Mouse (Mus musculus): Measurements from ENCODE around the gene Aldh18a1. TPM values are rescaled to one million over a fixed set of nuclear protein-coding genes. Genes with fewer than 3 reads are reported as not detected.

The Aldh18a1 gene
- polyA plus RNA-seq, 1 experiment from 2014 or later: 109 TPM

DNA sequence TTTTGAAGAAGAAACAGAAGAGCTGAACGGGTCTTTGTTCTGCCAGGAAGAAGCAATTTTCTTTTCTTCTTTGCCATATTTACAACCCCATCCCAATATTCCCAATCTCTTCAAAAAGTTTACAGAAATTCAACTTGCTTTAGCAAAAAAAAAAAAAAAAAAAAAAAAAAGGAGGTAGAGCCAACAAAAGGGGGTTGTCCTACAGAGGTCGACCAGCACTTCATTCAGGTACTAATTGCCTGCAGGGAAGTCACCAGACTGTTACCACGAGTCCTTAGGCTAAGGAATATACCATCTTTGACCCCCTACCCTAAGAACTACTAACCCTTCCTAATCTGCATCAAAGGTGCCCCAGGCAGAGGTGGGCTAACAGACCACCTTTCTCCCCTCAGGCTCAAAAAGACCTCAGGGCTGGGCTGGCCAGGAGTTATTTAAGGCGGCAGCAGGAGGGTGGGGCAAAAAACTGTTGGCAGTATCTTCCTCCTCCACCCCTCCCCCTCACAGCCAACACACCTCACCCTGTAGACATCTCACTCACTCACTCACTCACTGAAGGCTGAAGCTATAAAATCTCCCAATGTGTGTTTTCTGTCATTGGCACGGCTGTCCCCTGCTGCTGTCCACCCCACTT lies 76.5 kb downstream of the Aldh18a1 start:
- Histone ChIP-seq H3K27ac (ENCODE audit: low read length) (peak overlapping the region; percentile 13), H3K36me3 (ENCODE audit: control insufficient read depth, insufficient read depth, low read length) (no peaks in the 10 kb centered on the region), H3K4me3 (replicated peaks; ENCODE audit: low read length) (peak overlapping the region; percentile 79), H3K9me3 (replicated peaks; ENCODE audit: control insufficient read depth, low read length) (no peaks in the 10 kb centered on the region), H3K4me1 (ENCODE audit: control insufficient read depth, insufficient read depth, low read length) (peaks cover 13% of the 10 kb centered on the region; the same call in 1 of the 2 replicates), H3K9ac (ENCODE audit: low read length) (peak overlapping the region; percentile 89), H3K4me2 (ENCODE audit: low read depth, low read length) (peak overlapping the region; percentile 94), H3K27me3 (ENCODE audit: control insufficient read depth, insufficient read depth, low read length) (no peaks in the 10 kb centered on the region)
- WGBS: 27% methylated on average over 5 of the region's 5 CpGs
- no peak for ATAC-seq (ENCODE audit: insufficient read depth, low FRiP score)

DNA sequence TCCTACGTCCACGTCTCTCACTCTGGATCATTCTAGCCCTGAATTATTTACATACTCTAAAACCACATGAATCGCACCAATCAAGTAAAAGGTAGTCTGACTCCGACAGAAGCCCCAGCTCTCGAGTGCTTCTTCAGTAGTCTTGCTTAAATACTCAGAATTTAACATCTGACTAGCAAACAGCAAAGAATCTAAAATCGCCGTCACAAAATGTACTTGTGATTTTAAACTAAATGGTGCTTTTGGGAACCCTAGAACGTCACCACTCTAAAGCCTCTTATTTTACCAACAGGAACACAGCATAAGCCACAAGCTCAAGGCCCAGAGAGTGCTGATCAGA lies 77.2 kb downstream of the Aldh18a1 start:
- peak overlapping the region; percentile 53; the same call in 1 of the 2 replicates for H3K9ac ChIP-seq (ENCODE audit: low read length)
- H3K36me3 ChIP-seq (ENCODE audit: control insufficient read depth, insufficient read depth, low read length): no peaks in the 10 kb centered on the region
- peak overlapping the region; percentile 79 for H3K4me3 ChIP-seq (replicated peaks; ENCODE audit: low read length)
- peak overlapping the region; percentile 94 for H3K4me2 ChIP-seq (ENCODE audit: low read depth, low read length)
- no peak for ATAC-seq (ENCODE audit: insufficient read depth, low FRiP score)
- WGBS: 60% methylated on average over 8 of the region's 8 CpGs
- H3K27ac ChIP-seq (ENCODE audit: low read length): peak overlapping the region; percentile 13
- peaks cover 13% of the 10 kb centered on the region; the same call in 1 of the 2 replicates for H3K4me1 ChIP-seq (ENCODE audit: control insufficient read depth, insufficient read depth, low read length)
- no peaks in the 10 kb centered on the region for H3K27me3 ChIP-seq (ENCODE audit: control insufficient read depth, insufficient read depth, low read length)
- H3K9me3 ChIP-seq (replicated peaks; ENCODE audit: control insufficient read depth, low read length): no peaks in the 10 kb centered on the region

DNA sequence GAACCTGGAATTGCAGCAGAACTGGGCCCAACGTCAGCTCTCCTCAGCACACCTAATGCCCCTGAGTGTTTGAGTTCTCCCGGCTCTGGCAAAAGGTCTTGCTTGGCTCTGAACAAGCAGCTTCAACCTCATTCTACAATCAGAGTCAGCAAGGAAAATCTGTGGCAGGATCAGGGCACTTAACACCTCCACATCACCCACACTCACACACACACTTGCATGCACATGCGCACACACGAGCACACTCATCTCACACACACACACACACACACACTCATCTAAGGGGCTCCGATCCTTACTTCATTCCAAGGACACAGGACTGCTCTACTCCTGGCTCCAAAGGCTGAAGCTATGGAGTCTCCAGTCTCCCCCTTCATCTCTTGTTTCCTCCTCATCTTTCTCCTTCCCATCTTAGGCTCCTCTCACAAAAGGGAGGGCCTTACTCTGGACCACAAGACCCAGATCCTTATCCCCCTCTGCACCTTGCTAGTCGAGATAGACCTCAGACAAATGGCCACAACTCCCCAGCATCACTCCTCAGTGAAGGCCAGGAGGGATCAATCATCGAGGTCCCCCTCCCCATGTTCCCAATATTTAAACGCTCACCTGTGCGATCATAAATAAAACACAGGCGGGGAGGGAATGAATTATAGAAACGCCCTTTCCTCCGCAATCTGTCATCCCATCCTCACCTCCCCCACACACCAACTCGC lies 77.7 kb downstream of the Aldh18a1 start:
- peak overlapping the region; percentile 12; the same call in 1 of the 2 replicates for H3K9ac ChIP-seq (ENCODE audit: low read length)
- H3K4me1 ChIP-seq (ENCODE audit: control insufficient read depth, insufficient read depth, low read length): peaks cover 13% of the 10 kb centered on the region; the same call in 1 of the 2 replicates
- no peaks in the 10 kb centered on the region for H3K27me3 ChIP-seq (ENCODE audit: control insufficient read depth, insufficient read depth, low read length)
- ATAC-seq (ENCODE audit: insufficient read depth, low FRiP score): no peak
- H3K9me3 ChIP-seq (replicated peaks; ENCODE audit: control insufficient read depth, low read length): no peaks in the 10 kb centered on the region
- H3K27ac ChIP-seq (ENCODE audit: low read length): no peak overlapping the region
- H3K4me3 ChIP-seq (replicated peaks; ENCODE audit: low read length): peak overlapping the region; percentile 79; the same call in 1 of the 2 replicates
- 66% methylated on average over 13 of the region's 13 CpGs for WGBS
- no peaks in the 10 kb centered on the region for H3K36me3 ChIP-seq (ENCODE audit: control insufficient read depth, insufficient read depth, low read length)
- peak overlapping the region; percentile 94 for H3K4me2 ChIP-seq (ENCODE audit: low read depth, low read length)

DNA sequence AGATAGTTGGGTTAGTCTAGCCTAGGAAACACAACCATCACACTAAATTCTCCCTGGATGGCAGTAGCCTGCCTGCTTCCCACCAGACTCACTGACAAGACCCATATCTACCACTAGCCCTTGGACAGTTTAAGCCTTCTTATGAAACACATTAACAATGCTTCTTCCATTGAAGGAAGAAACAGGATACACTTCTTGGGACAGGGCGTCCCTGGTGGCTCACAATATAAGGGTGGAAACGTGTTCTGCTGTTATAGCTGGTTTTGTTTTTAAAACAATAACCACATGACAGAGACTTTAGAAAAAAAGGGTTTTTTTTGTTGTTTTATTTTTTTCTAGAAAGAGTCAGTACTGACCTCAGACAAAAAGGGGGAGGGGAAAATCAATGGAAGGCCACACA lies 79.0 kb downstream of the Aldh18a1 start:
- Histone ChIP-seq H3K36me3 (ENCODE audit: control insufficient read depth, insufficient read depth, low read length) (no peaks in the 10 kb centered on the region), H3K27me3 (ENCODE audit: control insufficient read depth, insufficient read depth, low read length) (no peaks in the 10 kb centered on the region), H3K9me3 (replicated peaks; ENCODE audit: control insufficient read depth, low read length) (no peaks in the 10 kb centered on the region), H3K27ac (ENCODE audit: low read length) (no peak overlapping the region), H3K4me2 (ENCODE audit: low read depth, low read length) (no peak overlapping the region), H3K9ac (ENCODE audit: low read length) (no peak overlapping the region), H3K4me3 (replicated peaks; ENCODE audit: low read length) (no peak overlapping the region), H3K4me1 (ENCODE audit: control insufficient read depth, insufficient read depth, low read length) (peaks cover 13% of the 10 kb centered on the region; the same call in 1 of the 2 replicates)
- whole genome bisulfite sequencing: 81% methylated on average over 2 of the region's 2 CpGs
- ATAC-seq (ENCODE audit: insufficient read depth, low FRiP score): no peak

DNA sequence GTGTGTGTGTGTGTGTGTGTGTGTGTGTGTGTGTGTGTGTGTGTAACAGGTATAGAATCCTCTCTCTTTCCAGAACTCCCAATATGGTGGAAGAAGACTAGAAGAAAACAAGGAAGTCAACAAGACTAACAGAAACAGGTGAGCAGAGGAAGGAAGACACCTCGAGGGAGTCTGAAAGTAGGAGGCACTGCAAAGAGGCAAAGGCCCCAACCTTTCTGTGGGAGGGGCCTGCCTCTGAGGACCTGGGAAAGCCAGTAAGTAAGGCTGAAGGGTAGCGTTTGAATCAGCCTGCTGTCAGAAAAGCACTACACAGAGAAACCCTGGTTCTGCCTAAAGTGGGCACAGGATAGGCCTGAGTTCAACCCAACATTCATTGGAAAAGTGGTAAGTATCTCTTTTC lies 79.4 kb downstream of the Aldh18a1 start:
- no peak overlapping the region for H3K9ac ChIP-seq (ENCODE audit: low read length)
- no peak overlapping the region for H3K4me2 ChIP-seq (ENCODE audit: low read depth, low read length)
- no peaks in the 10 kb centered on the region for H3K27me3 ChIP-seq (ENCODE audit: control insufficient read depth, insufficient read depth, low read length)
- no peaks in the 10 kb centered on the region for H3K36me3 ChIP-seq (ENCODE audit: control insufficient read depth, insufficient read depth, low read length)
- peaks cover 13% of the 10 kb centered on the region; the same call in 1 of the 2 replicates for H3K4me1 ChIP-seq (ENCODE audit: control insufficient read depth, insufficient read depth, low read length)
- H3K27ac ChIP-seq (ENCODE audit: low read length): no peak overlapping the region
- no peak overlapping the region for H3K4me3 ChIP-seq (replicated peaks; ENCODE audit: low read length)
- no peak for ATAC-seq (ENCODE audit: insufficient read depth, low FRiP score)
- WGBS: 38% methylated on average over 2 of the region's 2 CpGs
- H3K9me3 ChIP-seq (replicated peaks; ENCODE audit: control insufficient read depth, low read length): no peaks in the 10 kb centered on the region

DNA sequence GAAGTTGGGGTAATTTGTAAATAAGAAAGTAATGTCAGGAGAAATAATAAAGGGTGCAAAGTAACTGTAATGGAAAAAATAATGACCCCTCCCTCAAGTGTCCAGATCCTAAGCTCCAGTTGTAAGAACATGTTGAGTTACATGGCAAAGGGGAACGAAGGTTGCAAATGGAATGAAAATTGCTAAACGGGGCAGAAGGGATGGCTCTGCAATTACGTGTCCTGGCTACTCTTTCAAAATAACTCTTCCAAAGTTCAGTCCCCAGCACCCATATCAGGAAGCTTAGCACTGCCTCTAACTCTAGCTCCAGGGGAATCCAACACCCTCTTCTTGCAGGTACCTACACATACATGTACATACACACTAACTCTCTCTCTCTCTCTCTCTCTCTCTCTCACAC lies 81.3 kb downstream of the Aldh18a1 start:
- Histone ChIP-seq H3K9me3 (replicated peaks; ENCODE audit: control insufficient read depth, low read length) (no peaks in the 10 kb centered on the region), H3K4me3 (replicated peaks; ENCODE audit: low read length) (no peak overlapping the region), H3K9ac (ENCODE audit: low read length) (no peak overlapping the region), H3K27ac (ENCODE audit: low read length) (no peak overlapping the region), H3K4me2 (ENCODE audit: low read depth, low read length) (no peak overlapping the region), H3K27me3 (ENCODE audit: control insufficient read depth, insufficient read depth, low read length) (no peaks in the 10 kb centered on the region), H3K4me1 (ENCODE audit: control insufficient read depth, insufficient read depth, low read length) (peaks cover 4% of the 10 kb centered on the region; the same call in 1 of the 2 replicates), H3K36me3 (ENCODE audit: control insufficient read depth, insufficient read depth, low read length) (no peaks in the 10 kb centered on the region)
- no peak for ATAC-seq (ENCODE audit: insufficient read depth, low FRiP score)
- 87% methylated on average over 3 of the region's 3 CpGs for WGBS

DNA sequence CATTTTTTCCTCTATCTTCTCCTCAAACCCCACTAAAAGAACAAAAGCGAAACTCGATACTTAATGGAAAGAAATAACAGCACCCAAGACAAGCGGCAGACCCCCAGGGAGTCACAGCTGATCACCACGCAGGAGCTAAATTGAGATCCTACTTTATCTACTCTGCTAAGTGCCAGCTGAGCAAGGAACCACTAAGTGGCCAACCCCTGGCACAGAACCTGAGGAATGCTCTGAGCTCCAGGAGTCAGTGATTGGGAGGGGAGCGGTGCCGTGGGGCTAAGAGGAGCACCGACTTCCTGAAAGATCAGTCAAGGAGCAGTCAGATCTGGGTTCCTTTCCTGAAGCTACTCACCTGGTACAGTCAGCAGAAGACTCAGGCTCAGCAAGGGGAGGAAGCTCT lies 83.9 kb downstream of the Aldh18a1 start:
- H3K27ac ChIP-seq (ENCODE audit: low read length): no peak overlapping the region

More for the DNA sequence above, 83.9 kb downstream of the Aldh18a1 start:
- Histone ChIP-seq H3K27me3 (ENCODE audit: control insufficient read depth, insufficient read depth, low read length) (no peaks in the 10 kb centered on the region), H3K36me3 (ENCODE audit: control insufficient read depth, insufficient read depth, low read length) (no peaks in the 10 kb centered on the region), H3K9me3 (replicated peaks; ENCODE audit: control insufficient read depth, low read length) (no peaks in the 10 kb centered on the region), H3K4me1 (ENCODE audit: control insufficient read depth, insufficient read depth, low read length) (no peaks in the 10 kb centered on the region), H3K4me3 (replicated peaks; ENCODE audit: low read length) (no peak overlapping the region), H3K4me2 (ENCODE audit: low read depth, low read length) (no peak overlapping the region), H3K9ac (ENCODE audit: low read length) (no peak overlapping the region)
- WGBS: 79% methylated on average over 7 of the region's 7 CpGs
- ATAC-seq (ENCODE audit: insufficient read depth, low FRiP score): no peak

Other genes with a start within 250 kb of the Aldh18a1 start
- gene Sorbs1, start 74.7 kb downstream of the Aldh18a1 start, polyA plus RNA-seq (2015; fragmentation: Nextera tagmentation; extraction: Ambion mirVana): 106 and 114 TPM in 2 replicates
- gene Tctn3, start 23.8 kb upstream of the Aldh18a1 start, polyA plus RNA-seq (2015; fragmentation: Nextera tagmentation; extraction: Ambion mirVana): 9.2 and 9.4 TPM in 2 replicates
- gene Entpd1, start 23.9 kb upstream of the Aldh18a1 start, polyA plus RNA-seq (2015; fragmentation: Nextera tagmentation; extraction: Ambion mirVana): 14.0 and 16.2 TPM in 2 replicates
- 0.35 TPM in 1 of 2 replicates, not detected in the other for gene Cc2d2b, start 160.3 kb upstream of the Aldh18a1 start, polyA plus RNA-seq (2015; fragmentation: Nextera tagmentation; extraction: Ambion mirVana)
- gene Ccnj, start 242.8 kb upstream of the Aldh18a1 start, polyA plus RNA-seq (2015; fragmentation: Nextera tagmentation; extraction: Ambion mirVana): 6.3 and 7.1 TPM in 2 replicates